ENCODE assay signal across 9 mouse cellular contexts in the genomic region with DNA sequence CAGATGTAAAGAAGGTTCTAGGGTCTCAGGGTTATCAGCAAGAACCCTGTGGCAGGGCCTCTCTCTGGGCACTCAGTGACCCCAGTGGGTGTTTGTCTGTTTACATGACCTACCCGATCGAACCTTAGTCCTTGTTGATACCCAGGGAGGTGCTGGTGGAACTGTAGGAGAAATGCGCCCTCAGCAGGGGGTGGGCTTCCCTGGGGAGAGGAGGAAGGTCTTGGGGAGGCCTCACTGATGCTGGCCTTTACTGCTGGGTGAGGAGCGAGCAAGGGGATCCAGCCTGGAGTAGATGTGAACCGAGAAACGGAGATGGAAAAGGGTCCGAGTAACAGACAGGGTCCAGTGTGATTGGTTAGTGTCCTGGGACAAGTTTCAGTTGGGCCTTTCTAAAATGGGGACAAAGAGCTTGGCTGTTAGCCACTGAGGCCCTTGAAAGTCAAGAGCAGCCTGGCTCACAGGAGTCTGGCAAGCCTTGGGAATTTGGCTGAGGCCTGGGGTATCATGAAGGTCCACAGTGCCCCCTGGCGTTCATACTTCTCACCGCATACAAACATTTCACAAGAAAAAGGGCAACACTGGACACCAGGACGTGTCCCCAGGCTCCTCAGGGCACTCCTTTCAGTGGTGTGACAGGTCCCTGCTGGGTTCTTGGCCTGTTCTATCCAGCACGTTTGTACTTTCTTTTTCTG. TPM values are rescaled to one million over a fixed set of nuclear protein-coding genes. Genes with fewer than 3 reads are reported as not detected.
DNase-seq lines count a peak whose midpoint lies in the region; ATAC-seq and TF ChIP-seq lines count a peak whose summit lies in the region.
"Had no signal": no experiment of that assay in that cellular context is flagged by ENCODE, and none has a peak within 500 bp of the region (broad histone marks: within the 10 kb centered on the region; RNA-seq: fewer than 3 reads in every experiment).

No protein-coding gene starts in this region.

- no peak for TF ChIP-seq EP300 in liver, postnatal 0 days (IDR thresholded peaks at IDR 0.05; ENCODE audit: low read depth)

- peak; percentile 76 for DNase-seq in heart, postnatal 25 days (ENCODE audit: low spot score)
- peak; percentile 94 for DNase-seq in layer of hippocampus, adult 11-12 months (ENCODE audit: low spot score)
- DNase-seq in liver, postnatal 0 days = peak; percentile 91
- DNase-seq in testis, postnatal 10 days (ENCODE audit: low spot score) = peak; percentile 92

- WGBS in forebrain, embryonic 15.5 days = 36% methylated on average over 11 of the region's 11 CpGs
- 46% methylated on average over 11 of the region's 11 CpGs for WGBS in liver, postnatal 0 days (ENCODE audit: insufficient replicate concordance)
- WGBS in neural tube, embryonic 14.5 days = 43% methylated on average over 11 of the region's 11 CpGs

- H3K9ac ChIP-seq in forebrain, embryonic 15.5 days (replicated peaks) = no peak overlapping the region; the same call in 1 of the 2 replicates
- peak overlapping the region; percentile 49; the same call in 1 of the 2 replicates for H3K9ac ChIP-seq in liver, postnatal 0 days (replicated peaks)
- H3K9ac ChIP-seq in neural tube, embryonic 14.5 days (replicated peaks; ENCODE audit: low read depth, low read length) = no peak overlapping the region

- H3K27me3 ChIP-seq in E14TG2a.4 (ENCODE audit: insufficient read depth, low read length) = no peaks in the 10 kb centered on the region
- H3K27me3 ChIP-seq in forebrain, embryonic 15.5 days = no peaks in the 10 kb centered on the region
- H3K27me3 ChIP-seq in liver, postnatal 0 days (ENCODE audit: insufficient read depth, low read length) = no peaks in the 10 kb centered on the region
- no peaks in the 10 kb centered on the region for H3K27me3 ChIP-seq in neural tube, embryonic 14.5 days (ENCODE audit: control insufficient read depth, insufficient read depth, low read length)

- ATAC-seq in cerebellum, adult (ENCODE audit: insufficient number of reproducible peaks, low FRiP score, low TSS enrichment) = peak; percentile 72
- peak; percentile 66 for ATAC-seq in forebrain, embryonic 15.5 days (replicated peaks)
- peak; percentile 77 for ATAC-seq in liver, postnatal 0 days
- peak; percentile 82; the same call in 1 of the 2 replicates for ATAC-seq in neural tube, embryonic 14.5 days (ENCODE audit: low read depth)

- peaks cover 63% of the 10 kb centered on the region for H3K4me1 ChIP-seq in E14TG2a.4 (replicated peaks; ENCODE audit: low read depth, low read length)
- H3K4me1 ChIP-seq in forebrain, embryonic 15.5 days = peaks cover 17% of the 10 kb centered on the region
- H3K4me1 ChIP-seq in liver, postnatal 0 days (ENCODE audit: insufficient read depth) = peaks cover 17% of the 10 kb centered on the region
- H3K4me1 ChIP-seq in neural tube, embryonic 14.5 days (ENCODE audit: control insufficient read depth, insufficient read depth, low read length) = no peaks in the 10 kb centered on the region

- intact Hi-C loops in heart, postnatal 25 days (cut with DNase I) = loop anchor here (1.0 to 2.0 kb wide), 2 partner anchors 29 to 51 kb away; partner anchors contain the start of gene Pmm1

- no peak overlapping the region for H3K4me3 ChIP-seq in E14TG2a.4 (replicated peaks; ENCODE audit: low read length)
- no peak overlapping the region for H3K4me3 ChIP-seq in forebrain, embryonic 15.5 days
- H3K4me3 ChIP-seq in liver, postnatal 0 days (ENCODE audit: low read depth, low read length) = peak overlapping the region; percentile 13; the same call in 1 of the 2 replicates
- no peak overlapping the region for H3K4me3 ChIP-seq in neural tube, embryonic 14.5 days (ENCODE audit: low read depth, low read length)

- peak; percentile 72 for TF ChIP-seq CTCF in E14TG2a.4 (conservative IDR thresholded peaks at IDR 0.05; ENCODE audit: low read length)
- peak; percentile 92 for TF ChIP-seq CTCF in liver, postnatal 0 days (IDR thresholded peaks at IDR 0.05; ENCODE audit: low read depth)

- no peak overlapping the region for H3K4me2 ChIP-seq in forebrain, embryonic 15.5 days (replicated peaks)
- H3K4me2 ChIP-seq in liver, postnatal 0 days (ENCODE audit: low read depth, low read length) = peak overlapping the region; percentile 59
- no peak overlapping the region for H3K4me2 ChIP-seq in neural tube, embryonic 14.5 days (ENCODE audit: low read depth, low read length)

- no peaks in the 10 kb centered on the region for H3K9me3 ChIP-seq in E14TG2a.4 (ENCODE audit: low read length)
- no peaks in the 10 kb centered on the region for H3K9me3 ChIP-seq in forebrain, embryonic 15.5 days
- H3K9me3 ChIP-seq in liver, postnatal 0 days (ENCODE audit: low read length) = no peaks in the 10 kb centered on the region
- H3K9me3 ChIP-seq in neural tube, embryonic 14.5 days (ENCODE audit: control insufficient read depth, low read length) = no peaks in the 10 kb centered on the region

- H3K36me3 ChIP-seq in E14TG2a.4 (ENCODE audit: insufficient read depth, low read length) = peaks cover 21% of the 10 kb centered on the region
- H3K36me3 ChIP-seq in forebrain, embryonic 15.5 days = peaks cover 8% of the 10 kb centered on the region
- peaks cover 13% of the 10 kb centered on the region for H3K36me3 ChIP-seq in liver, postnatal 0 days (replicated peaks; ENCODE audit: insufficient read depth, low read length)
- peaks cover 9% of the 10 kb centered on the region; the same call in 1 of the 2 replicates for H3K36me3 ChIP-seq in neural tube, embryonic 14.5 days (ENCODE audit: control insufficient read depth, insufficient read depth, low read length)

- H3K27ac ChIP-seq in forebrain, embryonic 15.5 days (replicated peaks) = 0 out of 2 replicates have a peak overlapping the region, but pooled peaks have one; percentile 20
- H3K27ac ChIP-seq in liver, postnatal 0 days (ENCODE audit: low read depth) = 0 out of 2 replicates have a peak overlapping the region, but pooled peaks have one; percentile 35
- no peak overlapping the region for H3K27ac ChIP-seq in neural tube, embryonic 14.5 days (ENCODE audit: low read depth, low read length)
- H3K27ac ChIP-seq: macrophage had no signal

RNA-seq across cellular contexts. Expression of gene Xrcc6, which starts 1.9 kb away (rescaled TPM):
- polyA plus RNA-seq in forebrain, embryonic 15.5 days (2015; fragmentation: Nextera tagmentation; extraction: Ambion mirVana) = 58.9 and 59.5 TPM in 2 replicates
- total RNA-seq in heart, postnatal 25 days (2021) = 10 to 100 TPM; 21.4 to 23.5 TPM
- 25.7 and 27.8 TPM in 2 replicates for polyA plus RNA-seq in liver, postnatal 0 days (2015; fragmentation: Nextera tagmentation; extraction: Ambion mirVana)
- polyA plus RNA-seq in neural tube, embryonic 14.5 days (2014; fragmentation: Nextera tagmentation; extraction: Ambion mirVana) = 42.1 and 48.6 TPM in 2 replicates

RNA-seq across cellular contexts. Expression of gene 1700029P11Rik, which starts 9.2 kb away (rescaled TPM):
- polyA plus RNA-seq in forebrain, embryonic 15.5 days (2015; fragmentation: Nextera tagmentation; extraction: Ambion mirVana) = not detected in 2 replicates
- total RNA-seq in heart, postnatal 25 days (2021) = not detected
- polyA plus RNA-seq in liver, postnatal 0 days (2015; fragmentation: Nextera tagmentation; extraction: Ambion mirVana) = not detected in 2 replicates
- polyA plus RNA-seq in neural tube, embryonic 14.5 days (2014; fragmentation: Nextera tagmentation; extraction: Ambion mirVana) = not detected in 2 replicates
- polyA plus RNA-seq: macrophage had no signal

RNA-seq across cellular contexts. Expression of gene Pmm1, which starts 28.8 kb away (rescaled TPM):
- 82.5 and 84.5 TPM in 2 replicates for polyA plus RNA-seq in forebrain, embryonic 15.5 days (2015; fragmentation: Nextera tagmentation; extraction: Ambion mirVana)
- 10 to 100 TPM; 26.6 to 27.0 TPM for total RNA-seq in heart, postnatal 25 days (2021)
- polyA plus RNA-seq in liver, postnatal 0 days (2015; fragmentation: Nextera tagmentation; extraction: Ambion mirVana) = 9.8 and 10.1 TPM in 2 replicates
- 78.6 and 96.6 TPM in 2 replicates for polyA plus RNA-seq in neural tube, embryonic 14.5 days (2014; fragmentation: Nextera tagmentation; extraction: Ambion mirVana)

RNA-seq across cellular contexts. Expression of gene Desi1, which starts 44.1 kb away (rescaled TPM):
- 42.3 and 44.7 TPM in 2 replicates for polyA plus RNA-seq in forebrain, embryonic 15.5 days (2015; fragmentation: Nextera tagmentation; extraction: Ambion mirVana)
- 10 to 100 TPM; 24.4 to 25.9 TPM for total RNA-seq in heart, postnatal 25 days (2021)
- polyA plus RNA-seq in liver, postnatal 0 days (2015; fragmentation: Nextera tagmentation; extraction: Ambion mirVana) = 14.6 and 15.0 TPM in 2 replicates
- polyA plus RNA-seq in neural tube, embryonic 14.5 days (2014; fragmentation: Nextera tagmentation; extraction: Ambion mirVana) = 58.3 and 58.7 TPM in 2 replicates

RNA-seq across cellular contexts. Expression of gene Csdc2, which starts 53.0 kb away (rescaled TPM):
- polyA plus RNA-seq in forebrain, embryonic 15.5 days (2015; fragmentation: Nextera tagmentation; extraction: Ambion mirVana) = 130 and 133 TPM in 2 replicates
- 10 to 100 TPM; 73.5 to 87.5 TPM for total RNA-seq in heart, postnatal 25 days (2021)
- 0.52 and 0.59 TPM in 2 replicates for polyA plus RNA-seq in liver, postnatal 0 days (2015; fragmentation: Nextera tagmentation; extraction: Ambion mirVana)
- polyA plus RNA-seq in neural tube, embryonic 14.5 days (2014; fragmentation: Nextera tagmentation; extraction: Ambion mirVana) = 170 and 208 TPM in 2 replicates
